Mouse (Mus musculus): ENCODE data around the gene Prpmp5.
"Not testable (repeated sequence)": the region's sequence is repeated elsewhere in the genome, so short reads cannot be mapped to it uniquely, and the experiment has no call there.

The Prpmp5 gene

DNA sequence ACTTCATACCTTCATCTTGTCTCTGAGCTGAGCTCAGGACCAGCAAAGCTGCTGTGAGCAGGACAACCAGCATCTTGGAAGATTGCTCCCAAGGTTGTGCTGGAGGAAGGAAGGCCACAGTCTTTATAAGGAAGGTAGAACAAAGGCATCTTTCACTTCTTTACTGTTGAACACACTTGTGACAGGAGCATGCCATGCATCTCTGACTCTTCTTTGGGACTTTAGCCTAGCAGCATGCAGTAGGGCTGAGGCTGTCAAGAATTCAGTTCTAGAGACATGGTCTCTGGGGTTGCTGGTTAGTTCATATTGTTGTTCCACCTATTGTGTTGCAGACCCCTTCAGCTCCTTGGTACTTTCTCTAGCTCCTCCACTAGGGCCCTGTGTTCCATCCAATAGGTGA lies at the start of gene Prpmp5:
Prpmp5 (minus strand) TSS at position 101 of the 400 bp plus-strand sequence.
- DNase-seq = not testable (repeated sequence)

DNA sequence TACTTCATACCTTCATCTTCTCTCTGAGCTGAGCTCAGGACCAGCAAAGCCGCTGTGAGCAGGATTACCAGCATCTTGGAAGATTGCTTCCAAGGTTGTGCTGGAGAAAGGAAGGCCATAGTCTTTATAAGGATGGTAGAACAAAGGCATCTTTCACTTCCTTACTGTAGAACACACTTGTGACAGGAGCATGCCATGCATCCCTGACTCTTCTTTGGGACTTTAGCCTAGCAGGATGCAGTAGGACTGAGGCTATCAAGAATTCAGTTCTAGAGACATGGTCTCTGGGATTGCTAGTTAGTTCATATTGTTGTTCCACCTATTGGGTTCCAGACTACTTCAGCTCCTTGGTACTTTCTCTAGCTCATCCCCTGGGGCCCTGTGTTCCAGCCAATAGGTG lies 49.5 kb upstream of the Prpmp5 start, which contains the start of gene Gm8882:
Gm8882 (minus strand) TSS at position 101 of the 400 bp plus-strand sequence.
- not testable (repeated sequence) for DNase-seq
